Mouse (Mus musculus) ES-Bruce4 (cell line): Measurements from ENCODE around the gene Tespa1. TPM values are rescaled to one million over a fixed set of nuclear protein-coding genes. Genes with fewer than 3 reads are reported as not detected.

Experiments
- H3K27ac ChIP-seq: 2 replicates; pipeline ENCODE4 v1.5.1; 2012; ENCODE audit warnings: low read length, inconsistent platforms; ENCODE audit not compliant: insufficient read depth
- H3K27me3 ChIP-seq: 2 replicates; pipeline ENCODE4 v1.6.1; 2012; ENCODE audit warnings: mild to moderate bottlenecking, low read length, inconsistent platforms; ENCODE audit not compliant: control insufficient read depth, poor library complexity, insufficient read depth, severe bottlenecking
- H3K36me3 ChIP-seq: 2 replicates; pipeline ENCODE4 v1.6.1; 2012; ENCODE audit warnings: inconsistent platforms, mild to moderate bottlenecking, low read length, moderate library complexity; ENCODE audit not compliant: control insufficient read depth, poor library complexity, insufficient read depth, severe bottlenecking
- H3K4me1 ChIP-seq: one replicate; pipeline ENCODE4 v1.8.1; 2011; ENCODE audit warnings: low read length; ENCODE audit not compliant: control insufficient read depth, insufficient read depth
- H3K4me3 ChIP-seq: 2 replicates; pipeline ENCODE4 v1.5.1; 2011; ENCODE audit warnings: low read depth, mild to moderate bottlenecking, low read length
- H3K9ac ChIP-seq: 2 replicates; pipeline ENCODE4 v1.6.1; 2012; ENCODE audit warnings: low read depth, mild to moderate bottlenecking, inconsistent platforms; ENCODE audit not compliant: poor library complexity, severe bottlenecking
- H3K9me3 ChIP-seq: replicated peaks from 2 replicates; pipeline ENCODE4 v1.6.1; 2012; ENCODE audit warnings: mild to moderate bottlenecking, low read length, inconsistent platforms; ENCODE audit not compliant: control insufficient read depth, poor library complexity, insufficient read depth, severe bottlenecking
- CTCF ChIP-seq: IDR thresholded peaks from one replicate; pipeline ENCODE4 v1.8.1; 2011; ENCODE audit warnings: low read depth, low read length
- EP300 ChIP-seq: IDR thresholded peaks from 2 replicates; pipeline ENCODE4 v1.6.1; 2011; ENCODE audit warnings: low read depth, low read length; ENCODE audit not compliant: insufficient read depth
- POLR2A ChIP-seq: IDR thresholded peaks from one replicate; pipeline ENCODE4 v1.8.1; 2011; ENCODE audit warnings: low read length; ENCODE audit not compliant: insufficient read depth
- polyA plus RNA-seq: library from polyadenylated mRNA; stranded (reverse); fragments of >200 nt; gene quantifications from 2 replicates; pipeline ENCODE4 v1.2.4, GENCODE M21; 2011; ENCODE audit warnings: low read depth; ENCODE audit not compliant: missing spikeins, insufficient read depth, insufficient read length

Gene Tespa1
- polyA plus RNA-seq, 1 experiment, result not detected

DNA sequence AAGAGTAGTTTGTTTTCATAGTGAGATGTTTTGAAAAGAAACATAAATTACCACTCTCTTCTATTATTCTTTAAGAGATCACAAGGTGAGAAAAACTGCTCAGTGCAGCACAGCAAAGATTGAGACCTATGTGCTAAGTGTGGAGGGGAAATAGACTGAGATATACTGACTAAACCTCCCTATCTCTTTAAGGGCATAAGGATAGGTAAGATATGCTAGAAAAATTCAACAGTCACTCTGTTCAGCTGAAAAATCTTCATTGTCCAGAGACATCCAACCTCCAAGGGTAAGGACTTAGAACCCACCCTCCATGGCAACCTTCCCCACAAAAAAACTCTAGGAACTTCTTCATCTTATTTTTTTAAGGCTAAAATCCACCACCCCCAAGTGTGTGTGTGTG is 42.1 kb downstream of the Tespa1 start:
- no peaks in the 10 kb centered on the region for H3K27me3 ChIP-seq
- H3K4me3 ChIP-seq, result no peak overlapping the region
- H3K36me3 ChIP-seq, result no peaks in the 10 kb centered on the region
- no peak for TF ChIP-seq POLR2A
- no peak for TF ChIP-seq EP300
- TF ChIP-seq CTCF, result no peak
- no peak overlapping the region for H3K27ac ChIP-seq
- H3K9ac ChIP-seq, result no peak overlapping the region
- H3K9me3 ChIP-seq, result no peaks in the 10 kb centered on the region; the same call in 1 of the 2 replicates
- H3K4me1 ChIP-seq, result no peaks in the 10 kb centered on the region

DNA sequence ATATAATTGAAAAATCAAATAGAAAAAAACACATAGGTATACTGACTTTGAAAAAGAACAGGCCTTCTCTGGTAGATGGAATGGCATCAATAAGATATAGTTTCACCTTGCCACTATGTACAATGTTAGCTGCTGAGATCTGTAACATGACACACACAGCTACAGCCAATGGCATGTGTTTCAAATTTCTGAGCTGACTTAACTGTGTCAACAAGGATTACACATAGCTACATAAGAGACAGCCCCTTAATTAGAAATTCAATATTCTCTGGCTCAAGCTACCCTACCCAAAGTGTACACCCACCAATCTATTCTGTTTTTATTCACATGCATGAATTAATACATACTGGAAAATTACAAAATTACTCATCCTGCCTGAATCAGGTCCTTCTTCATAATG is 45.7 kb downstream of the Tespa1 start:
- Histone ChIP-seq H3K9me3 (peaks cover 14% of the 10 kb centered on the region), H3K27ac (no peak overlapping the region), H3K36me3 (no peaks in the 10 kb centered on the region), H3K4me3 (no peak overlapping the region), H3K27me3 (no peaks in the 10 kb centered on the region), H3K4me1 (no peaks in the 10 kb centered on the region), H3K9ac (no peak overlapping the region)
- TF ChIP-seq CTCF (no peak), POLR2A (no peak), EP300 (no peak)

- no peak overlapping the region for H3K4me3 ChIP-seq
Observed at GRCm38 (mm10) chr10:130370005-130370682, 47.5 kb downstream of the Tespa1 start.

DNA sequence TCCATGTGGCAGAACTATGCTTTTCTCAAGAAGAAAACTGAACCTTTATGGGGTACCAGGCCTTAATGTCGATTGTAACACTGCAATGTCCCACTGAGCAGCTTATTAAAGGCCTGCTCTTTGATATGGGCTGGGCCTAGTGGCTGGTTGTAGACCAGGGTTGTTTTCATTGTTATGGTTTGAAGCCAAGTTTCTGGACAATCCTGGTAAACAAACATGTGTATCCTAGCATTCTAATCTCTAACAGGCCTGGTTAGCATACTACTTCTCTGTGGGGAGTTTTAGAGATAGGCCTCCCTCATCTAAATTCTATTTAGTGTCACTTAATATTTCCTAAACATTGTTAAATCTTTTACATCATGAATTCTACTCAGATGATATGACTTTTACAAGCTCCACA is 49.0 kb downstream of the Tespa1 start:
- TF ChIP-seq EP300 (no peak), CTCF (no peak), POLR2A (no peak)
- H3K9me3 ChIP-seq, result peaks cover 14% of the 10 kb centered on the region
- H3K4me1 ChIP-seq, result no peaks in the 10 kb centered on the region
- no peaks in the 10 kb centered on the region for H3K36me3 ChIP-seq
- H3K27me3 ChIP-seq, result no peaks in the 10 kb centered on the region
- no peak overlapping the region for H3K9ac ChIP-seq
- no peak overlapping the region for H3K4me3 ChIP-seq
- H3K27ac ChIP-seq, result no peak overlapping the region

More at GRCm38 (mm10) chr10:130370005-130370682, 47.5 kb downstream of the Tespa1 start:
- Histone ChIP-seq H3K4me1 (no peaks in the 10 kb centered on the region), H3K9ac (no peak overlapping the region), H3K27me3 (no peaks in the 10 kb centered on the region), H3K27ac (no peak overlapping the region), H3K9me3 (peaks cover 14% of the 10 kb centered on the region), H3K36me3 (no peaks in the 10 kb centered on the region)
- TF ChIP-seq POLR2A (no peak), EP300 (no peak), CTCF (no peak)

GRCm38 (mm10) chr10:130372491-130373173 is 50.0 kb downstream of the Tespa1 start:
- no peak overlapping the region for H3K4me3 ChIP-seq
- H3K27ac ChIP-seq, result no peak overlapping the region
- H3K9ac ChIP-seq, result no peak overlapping the region
- H3K27me3 ChIP-seq, result no peaks in the 10 kb centered on the region
- no peaks in the 10 kb centered on the region for H3K36me3 ChIP-seq
- H3K4me1 ChIP-seq, result no peaks in the 10 kb centered on the region
- TF ChIP-seq CTCF (no peak), POLR2A (no peak), EP300 (no peak)
- peaks cover 14% of the 10 kb centered on the region for H3K9me3 ChIP-seq

- Histone ChIP-seq H3K27me3 (no peaks in the 10 kb centered on the region), H3K4me3 (no peak overlapping the region), H3K36me3 (no peaks in the 10 kb centered on the region), H3K9ac (no peak overlapping the region), H3K4me1 (no peaks in the 10 kb centered on the region), H3K9me3 (peaks cover 11% of the 10 kb centered on the region), H3K27ac (no peak overlapping the region)
- TF ChIP-seq CTCF, result no peak
Observed at GRCm38 (mm10) chr10:130375145-130375544, 52.5 kb downstream of the Tespa1 start.
